Comparison of ENCODE assay signal across 8 mouse cellular contexts in the genomic region with DNA sequence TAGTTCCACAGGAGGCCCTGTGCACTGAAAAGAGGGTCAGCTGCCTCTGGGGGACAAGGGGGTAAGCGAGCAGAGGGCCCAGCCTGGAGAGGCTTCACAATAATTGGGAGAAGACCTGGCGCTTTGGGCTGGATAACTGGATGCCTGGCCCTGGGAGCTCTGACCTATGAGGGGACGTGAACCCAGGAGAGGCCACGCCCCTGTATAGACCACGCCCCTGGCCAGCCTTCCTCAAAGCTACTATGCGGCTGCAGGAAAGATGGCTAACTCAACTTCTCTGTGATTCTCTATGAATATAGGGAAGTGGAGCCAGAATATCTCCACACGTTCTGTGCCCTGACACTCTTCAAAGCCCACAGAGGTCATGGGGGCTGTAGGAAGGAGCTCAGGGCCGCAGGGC. TPM values are rescaled to one million over a fixed set of nuclear protein-coding genes. Genes with fewer than 3 reads are reported as not detected.
DNase-seq lines count a peak whose midpoint lies in the region; ATAC-seq and TF ChIP-seq lines count a peak whose summit lies in the region.

No protein-coding gene starts in this region.

- H3K4me1 ChIP-seq in forebrain, embryonic 11.5 days (replicated peaks; ENCODE audit: control insufficient read depth, insufficient read depth, low read length) = peaks cover 11% of the 10 kb centered on the region
- no peaks in the 10 kb centered on the region for H3K4me1 ChIP-seq in forebrain, postnatal 0 days (ENCODE audit: insufficient read depth)
- H3K4me1 ChIP-seq in lung, postnatal 0 days (ENCODE audit: insufficient read depth, low read depth, low read length) = no peaks in the 10 kb centered on the region
- H3K4me1 ChIP-seq in embryonic facial prominence, embryonic 10.5 days = peaks cover 55% of the 10 kb centered on the region
- H3K4me1 ChIP-seq in neural tube, embryonic 11.5 days (ENCODE audit: control insufficient read depth, insufficient read depth, low read length) = peaks cover 10% of the 10 kb centered on the region; the same call in 1 of the 2 replicates

- H3K4me2 ChIP-seq in forebrain, embryonic 11.5 days (ENCODE audit: low read depth, low read length, severe bottlenecking) = 0 out of 2 replicates have a peak overlapping the region, but pooled peaks have one; percentile 24
- H3K4me2 ChIP-seq in forebrain, postnatal 0 days (ENCODE audit: low read depth) = no peak overlapping the region
- H3K4me2 ChIP-seq in lung, postnatal 0 days (replicated peaks; ENCODE audit: low read depth, low read length) = no peak overlapping the region
- peak overlapping the region; percentile 31 for H3K4me2 ChIP-seq in neural tube, embryonic 11.5 days (ENCODE audit: low read depth)

- H3K9me3 ChIP-seq in forebrain, embryonic 11.5 days (ENCODE audit: control insufficient read depth, low read length) = no peaks in the 10 kb centered on the region
- no peaks in the 10 kb centered on the region for H3K9me3 ChIP-seq in forebrain, postnatal 0 days (ENCODE audit: low read length)
- H3K9me3 ChIP-seq in lung, postnatal 0 days (ENCODE audit: low read length) = no peaks in the 10 kb centered on the region
- H3K9me3 ChIP-seq in embryonic facial prominence, embryonic 10.5 days = no peaks in the 10 kb centered on the region
- no peaks in the 10 kb centered on the region for H3K9me3 ChIP-seq in neural tube, embryonic 11.5 days (ENCODE audit: control insufficient read depth, low read length)

- ATAC-seq in forebrain, embryonic 11.5 days (replicated peaks; ENCODE audit: low FRiP score) = peak; percentile 66; the same call in 1 of the 2 replicates
- no peak for ATAC-seq in forebrain, postnatal 0 days
- ATAC-seq in lung, postnatal 0 days = peak; percentile 52
- ATAC-seq in neural tube, embryonic 11.5 days (ENCODE audit: insufficient read depth, low FRiP score, low TSS enrichment) = peak; percentile 62; the same call in 1 of the 2 replicates

- no peak for TF ChIP-seq EP300 in lung, postnatal 0 days (IDR thresholded peaks at IDR 0.05)

- H3K27me3 ChIP-seq in forebrain, embryonic 11.5 days (ENCODE audit: control insufficient read depth, insufficient read depth, low read length) = no peaks in the 10 kb centered on the region
- H3K27me3 ChIP-seq in forebrain, postnatal 0 days (ENCODE audit: insufficient read depth, low read length) = no peaks in the 10 kb centered on the region
- H3K27me3 ChIP-seq in lung, postnatal 0 days (replicated peaks; ENCODE audit: insufficient read depth, low read length) = no peaks in the 10 kb centered on the region
- H3K27me3 ChIP-seq in embryonic facial prominence, embryonic 10.5 days (replicated peaks; ENCODE audit: low read depth, poor library complexity, severe bottlenecking) = 0 out of 2 replicates have a peak, but pooled peaks cover 6% of the 10 kb centered on the region
- no peaks in the 10 kb centered on the region for H3K27me3 ChIP-seq in neural tube, embryonic 11.5 days (ENCODE audit: control insufficient read depth, insufficient read depth, low read length)

- WGBS in forebrain, embryonic 11.5 days = 5% methylated on average over 8 of the region's 8 CpGs
- 20% methylated on average over 8 of the region's 8 CpGs for WGBS in forebrain, postnatal 0 days
- 26% methylated on average over 8 of the region's 8 CpGs for WGBS in lung, postnatal 0 days
- WGBS in embryonic facial prominence, embryonic 10.5 days = 4% methylated on average over 8 of the region's 8 CpGs
- WGBS in neural tube, embryonic 11.5 days = 7% methylated on average over 8 of the region's 8 CpGs

- H3K9ac ChIP-seq in forebrain, embryonic 11.5 days (ENCODE audit: low read length) = peak overlapping the region; percentile 39; the same call in 1 of the 2 replicates
- H3K9ac ChIP-seq in forebrain, postnatal 0 days = no peak overlapping the region
- H3K9ac ChIP-seq in lung, postnatal 0 days (replicated peaks; ENCODE audit: low read depth) = no peak overlapping the region
- peak overlapping the region; percentile 32; the same call in 1 of the 2 replicates for H3K9ac ChIP-seq in neural tube, embryonic 11.5 days (ENCODE audit: low read length)

- no peaks in the 10 kb centered on the region for H3K36me3 ChIP-seq in forebrain, embryonic 11.5 days (ENCODE audit: control insufficient read depth, insufficient read depth, low read length)
- no peaks in the 10 kb centered on the region for H3K36me3 ChIP-seq in forebrain, postnatal 0 days (ENCODE audit: insufficient read depth)
- no peaks in the 10 kb centered on the region for H3K36me3 ChIP-seq in lung, postnatal 0 days (ENCODE audit: insufficient read depth, low read length)
- no peaks in the 10 kb centered on the region for H3K36me3 ChIP-seq in embryonic facial prominence, embryonic 10.5 days (replicated peaks)
- no peaks in the 10 kb centered on the region for H3K36me3 ChIP-seq in neural tube, embryonic 11.5 days (ENCODE audit: control insufficient read depth, insufficient read depth, low read length)

- no peak for TF ChIP-seq CTCF in forebrain, postnatal 0 days (IDR thresholded peaks at IDR 0.05; ENCODE audit: low read depth)
- TF ChIP-seq CTCF in lung, postnatal 0 days (IDR thresholded peaks at IDR 0.05) = no peak

- no peak overlapping the region for H3K4me3 ChIP-seq in forebrain, embryonic 11.5 days (ENCODE audit: low read depth, low read length)
- no peak overlapping the region for H3K4me3 ChIP-seq in forebrain, postnatal 0 days (ENCODE audit: low read depth, low read length)
- H3K4me3 ChIP-seq in lung, postnatal 0 days (ENCODE audit: low read depth, low read length) = no peak overlapping the region
- peak overlapping the region; percentile 42 for H3K4me3 ChIP-seq in embryonic facial prominence, embryonic 10.5 days
- no peak overlapping the region for H3K4me3 ChIP-seq in neural tube, embryonic 11.5 days (ENCODE audit: low read depth, low read length)

- peak; percentile 82 for DNase-seq in forebrain, embryonic 11.5 days (ENCODE audit: low spot score)
- no peak for DNase-seq in forebrain, postnatal 0 days
- peak; percentile 13 for DNase-seq in lung, postnatal 0 days (ENCODE audit: low spot score)
- no peak for DNase-seq in lung, postnatal 14 days
- peak; percentile 85 for DNase-seq in embryonic facial prominence, embryonic 10.5 days (ENCODE audit: low spot score)
- DNase-seq in neural tube, embryonic 11.5 days (ENCODE audit: low spot score) = peak; percentile 73
- DNase-seq in right cerebral cortex, adult 18-20 months = no peak
- DNase-seq in urinary bladder, postnatal 10 days (ENCODE audit: low spot score) = no peak

- no peak overlapping the region for H3K27ac ChIP-seq in forebrain, embryonic 11.5 days (ENCODE audit: low read depth, low read length)
- H3K27ac ChIP-seq in forebrain, postnatal 0 days (ENCODE audit: low read depth, low read length) = no peak overlapping the region
- H3K27ac ChIP-seq in lung, postnatal 0 days (ENCODE audit: low read length) = no peak overlapping the region
- H3K27ac ChIP-seq in embryonic facial prominence, embryonic 10.5 days (replicated peaks) = peak overlapping the region; percentile 76
- H3K27ac ChIP-seq in neural tube, embryonic 11.5 days (ENCODE audit: low read depth, low read length) = no peak overlapping the region

RNA-seq across cellular contexts. Expression of a gene that starts 24.5 kb away (rescaled TPM):
- polyA plus RNA-seq in forebrain, embryonic 11.5 days (2014; fragmentation: Nextera tagmentation; extraction: Ambion mirVana) = 17.3 and 17.6 TPM in 2 replicates
- total RNA-seq in forebrain, postnatal 0 days (2014; rRNA removed) = 13.6 and 15.3 TPM in 2 replicates
- polyA plus RNA-seq in forebrain, postnatal 0 days (2015; fragmentation: Nextera tagmentation; extraction: Ambion mirVana) = 29.7 and 47.8 TPM in 2 replicates
- polyA plus RNA-seq in lung, postnatal 0 days (2015; fragmentation: Nextera tagmentation; extraction: Ambion mirVana) = 31.7 and 32.3 TPM in 2 replicates
- polyA plus RNA-seq in embryonic facial prominence, embryonic 10.5 days (2016; fragmentation: Nextera tagmentation; extraction: Ambion mirVana) = 16.4 and 17.0 TPM in 2 replicates
- 26.0 and 26.1 TPM in 2 replicates for polyA plus RNA-seq in neural tube, embryonic 11.5 days (2014; fragmentation: Nextera tagmentation; extraction: Ambion mirVana)

Comparison
In these comparisons a context has a peak if more than half of its experiments do, and no peak if none do; other contexts are left out.
1. DNase-seq: peak in forebrain, embryonic 11.5 days (single experiment), lung, postnatal 0 days (single experiment), embryonic facial prominence, embryonic 10.5 days (single experiment) and neural tube, embryonic 11.5 days (single experiment); none in forebrain, postnatal 0 days (single experiment), lung, postnatal 14 days (single experiment), right cerebral cortex, adult 18-20 months (single experiment) and urinary bladder, postnatal 10 days (single experiment).
2. H3K4me2 ChIP-seq: peak in forebrain, embryonic 11.5 days (single experiment) and neural tube, embryonic 11.5 days (single experiment); none in forebrain, postnatal 0 days (single experiment) and lung, postnatal 0 days (single experiment).
3. H3K9ac ChIP-seq: peak in forebrain, embryonic 11.5 days (single experiment) and neural tube, embryonic 11.5 days (single experiment); none in forebrain, postnatal 0 days (single experiment) and lung, postnatal 0 days (single experiment).